Mouse (Mus musculus): ENCODE results near the gene Lrrc2.

The Lrrc2 gene

GRCm38 (mm10) chr9:110948813-110949310 is 2.5 kb upstream of the Lrrc2 start:
- DNase-seq, result no peak

GRCm38 (mm10) chr9:110950109-110950508 is 1.2 kb upstream of the Lrrc2 start:
- DNase-seq, result no peak

GRCm38 (mm10) chr9:110951866-110952265 is 521 bp downstream of the Lrrc2 start:
- DNase-seq, result no peak

- DNase-seq, result no peak
Measured at GRCm38 (mm10) chr9:110952398-110952797, 1.1 kb downstream of the Lrrc2 start.

- DNase-seq, result no peak
Measured at GRCm38 (mm10) chr9:110952931-110953549, 1.7 kb downstream of the Lrrc2 start.

- peak; percentile 81 for DNase-seq
Measured at GRCm38 (mm10) chr9:110953550-110954461, 2.5 kb downstream of the Lrrc2 start.

- DNase-seq, result no peak
Measured at GRCm38 (mm10) chr9:110954681-110955445, 3.5 kb downstream of the Lrrc2 start.

- no peak for DNase-seq
Measured at GRCm38 (mm10) chr9:110955962-110956361, 4.6 kb downstream of the Lrrc2 start.

- DNase-seq, result no peak
Measured at GRCm38 (mm10) chr9:110959669-110960068, 8.3 kb downstream of the Lrrc2 start.

- no peak for DNase-seq
Measured at GRCm38 (mm10) chr9:110960230-110961149, 9.1 kb downstream of the Lrrc2 start.

GRCm38 (mm10) chr9:110961386-110961785 is 10.0 kb downstream of the Lrrc2 start:
- DNase-seq, result no peak

GRCm38 (mm10) chr9:110963566-110964115 is 12.3 kb downstream of the Lrrc2 start:
- no peak for DNase-seq

GRCm38 (mm10) chr9:110965062-110965909 is 13.9 kb downstream of the Lrrc2 start:
- DNase-seq, result no peak

- DNase-seq, result no peak
Measured at GRCm38 (mm10) chr9:110965910-110966231, 14.5 kb downstream of the Lrrc2 start.

GRCm38 (mm10) chr9:110979411-110979810 is 28.1 kb downstream of the Lrrc2 start:
- DNase-seq, result no peak

- no peak for DNase-seq
Measured at GRCm38 (mm10) chr9:110982351-110982750, 31.0 kb downstream of the Lrrc2 start.

GRCm38 (mm10) chr9:110984096-110984495 is 32.8 kb downstream of the Lrrc2 start:
- DNase-seq, result no peak

- DNase-seq, result no peak
Measured at GRCm38 (mm10) chr9:110985541-110985940, 34.2 kb downstream of the Lrrc2 start.

- no peak for DNase-seq
Measured at GRCm38 (mm10) chr9:110985951-110986350, 34.6 kb downstream of the Lrrc2 start.

- no peak for DNase-seq
Measured at GRCm38 (mm10) chr9:110987331-110987730, 36.0 kb downstream of the Lrrc2 start.

- DNase-seq, result no peak
Measured at GRCm38 (mm10) chr9:110988078-110988477, 36.7 kb downstream of the Lrrc2 start.

Measured in retina, postnatal 1 day (tissue).